Mouse (Mus musculus) MEL (cell line): Measurements from ENCODE around the gene Letm1.

Experiments
- EP300 ChIP-seq, 2 experiments: IDR thresholded peaks; 2 replicates each; pipeline ENCODE4 v1.6.1; 2011; ENCODE audit warnings: improper control_type of control experiment in 2 of 2, low read length in 2 of 2, low read depth in 1 of 2, mild to moderate bottlenecking in 1 of 2
- POLR2A ChIP-seq, 2 experiments: IDR thresholded peaks; 2 replicates each; pipeline ENCODE4 v1.6.1; 2011 to 2012; ENCODE audit warnings: low read length in 2 of 2, mild to moderate bottlenecking in 2 of 2, control low read depth in 1 of 2, improper control_type of control experiment in 1 of 2, low read depth in 1 of 2, moderate library complexity in 1 of 2; ENCODE audit not compliant: control insufficient read depth in 1 of 2, insufficient read depth in 1 of 2, poor library complexity in 1 of 2

- TF ChIP-seq POLR2A (IDR thresholded peaks at IDR 0.05; ENCODE audit: control insufficient read depth in 1 of 2, insufficient read depth in 1 of 2, low read depth in 1 of 2, low read length in 2 of 2, poor library complexity in 1 of 2) (no peak), EP300 (IDR thresholded peaks at IDR 0.05; ENCODE audit: low read depth in 1 of 2, low read length in 2 of 2) (no peak)
These were observed 61.6 kb downstream of the Letm1 start for GRCm38 (mm10) chr5:33720852-33721490.
